Mouse (Mus musculus): ENCODE results near the gene Zfp217.
A peak's percentile ranks its signal among the peaks of the same experiment; 100 is the strongest.

Gene Zfp217

GRCm38 (mm10) chr2:170091563-170092443 lies 56.1 kb downstream of the Zfp217 start:
- no peak for DNase-seq

- DNase-seq, result peak; percentile 81
These were observed 69.4 kb downstream of the Zfp217 start for GRCm38 (mm10) chr2:170078442-170079017.

- DNase-seq, result peak; percentile 71
These were observed 69.9 kb downstream of the Zfp217 start for GRCm38 (mm10) chr2:170078041-170078440.

GRCm38 (mm10) chr2:170076941-170077490 lies 70.9 kb downstream of the Zfp217 start:
- peak; percentile 17 for DNase-seq

- DNase-seq, result peak; percentile 82
These were observed 77.2 kb downstream of the Zfp217 start for GRCm38 (mm10) chr2:170070641-170071241.

GRCm38 (mm10) chr2:170069976-170070375 lies 77.9 kb downstream of the Zfp217 start:
- peak; percentile 82 for DNase-seq

GRCm38 (mm10) chr2:170062378-170062777 lies 85.5 kb downstream of the Zfp217 start:
- no peak for DNase-seq

- peak; percentile 80 for DNase-seq
These were observed 87.8 kb downstream of the Zfp217 start for GRCm38 (mm10) chr2:170060066-170060465.

- DNase-seq, result no peak
These were observed 89.1 kb downstream of the Zfp217 start for GRCm38 (mm10) chr2:170058774-170059173.

Data from heart, adult 11 months (tissue).